Comparison of ENCODE assay signal across 9 mouse cellular contexts in the genomic region with DNA sequence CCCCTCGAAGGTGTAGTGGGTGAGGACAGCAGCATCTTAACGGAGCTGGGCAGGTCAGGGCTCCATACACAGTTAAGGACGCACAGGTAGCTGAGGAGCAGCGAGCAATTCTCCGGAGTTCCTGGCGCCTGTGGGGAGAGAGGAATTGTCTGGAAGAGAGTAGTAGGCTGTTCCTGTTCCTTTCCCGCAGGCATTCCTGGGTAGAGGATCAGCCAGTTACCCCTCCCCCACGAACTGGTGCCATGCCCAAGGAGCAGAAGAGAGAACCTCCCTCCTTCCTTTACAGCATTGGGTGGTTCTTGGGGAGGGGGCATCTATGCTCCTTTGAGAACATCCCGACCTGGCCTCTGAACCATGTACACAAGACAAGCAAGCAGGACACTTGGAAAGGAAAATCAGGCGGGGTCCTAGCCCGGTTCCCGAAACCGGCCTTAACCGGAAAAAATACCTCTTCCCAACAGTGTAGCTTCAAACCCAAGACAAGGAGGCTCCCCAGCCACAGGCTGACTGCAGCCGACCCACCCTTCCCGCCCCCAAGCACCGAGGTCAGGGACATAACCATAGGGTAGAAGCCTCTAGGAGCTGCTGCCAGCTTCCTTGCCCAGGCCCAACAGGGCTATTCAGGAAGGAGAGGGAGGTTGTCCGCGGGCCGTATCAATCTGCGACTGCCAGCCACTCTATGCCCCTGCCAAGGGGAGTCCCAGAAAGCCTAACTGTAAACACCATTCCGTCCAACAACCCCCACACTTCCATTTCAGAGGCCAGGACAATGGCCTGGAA. TPM values are rescaled to one million over a fixed set of nuclear protein-coding genes. Genes with fewer than 3 reads are reported as not detected.
DNase-seq lines count a peak whose midpoint lies in the region; ATAC-seq lines count a peak whose summit lies in the region.
"Had no signal": no experiment of that assay in that cellular context is flagged by ENCODE, and none has a peak within 500 bp of the region (broad histone marks: within the 10 kb centered on the region; RNA-seq: fewer than 3 reads in every experiment).

No protein-coding gene starts in this region.

- peak overlapping the region; percentile 44 for H3K4me3 ChIP-seq in forebrain, embryonic 11.5 days (ENCODE audit: low read depth, low read length)
- H3K4me3 ChIP-seq in kidney, embryonic 16.5 days (ENCODE audit: low read length) = peak overlapping the region; percentile 52
- H3K4me3 ChIP-seq in midbrain, embryonic 13.5 days (replicated peaks) = peak overlapping the region; percentile 54

- peak; percentile 38 for DNase-seq in kidney, adult 18-20 months
- no peak for DNase-seq in kidney, adult 9 months
- no peak for DNase-seq in forebrain, embryonic 11.5 days (ENCODE audit: low spot score)
- no peak for DNase-seq in frontal cortex, postnatal 36 days (ENCODE audit: low spot score in 2 of 2)
- no peak for DNase-seq in urinary bladder, postnatal 25 days (ENCODE audit: low spot score)

- ATAC-seq in forebrain, embryonic 11.5 days (replicated peaks; ENCODE audit: low FRiP score) = no peak
- no peak for ATAC-seq in kidney, embryonic 16.5 days (ENCODE audit: low FRiP score, low TSS enrichment)
- no peak; the same call in 1 of the 2 replicates for ATAC-seq in midbrain, embryonic 13.5 days
- ATAC-seq in erythroid progenitor cell, adult 5-6 weeks (replicated peaks; ENCODE audit: low FRiP score, poor library complexity, severe bottlenecking) = no peak

- 3% methylated on average over 22 of the region's 22 CpGs for WGBS in forebrain, embryonic 11.5 days
- WGBS in kidney, embryonic 16.5 days = 14% methylated on average over 22 of the region's 22 CpGs
- WGBS in midbrain, embryonic 13.5 days = 5% methylated on average over 22 of the region's 22 CpGs

- no peaks in the 10 kb centered on the region for H3K9me3 ChIP-seq in forebrain, embryonic 11.5 days (ENCODE audit: control insufficient read depth, low read length)
- H3K9me3 ChIP-seq in kidney, embryonic 16.5 days (ENCODE audit: low read length) = no peaks in the 10 kb centered on the region
- no peaks in the 10 kb centered on the region for H3K9me3 ChIP-seq in midbrain, embryonic 13.5 days

- no peaks in the 10 kb centered on the region for H3K36me3 ChIP-seq in forebrain, embryonic 11.5 days (ENCODE audit: control insufficient read depth, insufficient read depth, low read length)
- no peaks in the 10 kb centered on the region for H3K36me3 ChIP-seq in kidney, embryonic 16.5 days (ENCODE audit: insufficient read depth, low read length)
- no peaks in the 10 kb centered on the region for H3K36me3 ChIP-seq in midbrain, embryonic 13.5 days
- H3K36me3 ChIP-seq: G1E had no signal

- H3K27me3 ChIP-seq in forebrain, embryonic 11.5 days (ENCODE audit: control insufficient read depth, insufficient read depth, low read length) = peaks cover 48% of the 10 kb centered on the region
- peaks cover 61% of the 10 kb centered on the region for H3K27me3 ChIP-seq in kidney, embryonic 16.5 days (ENCODE audit: insufficient read depth, low read length)
- peaks cover 89% of the 10 kb centered on the region for H3K27me3 ChIP-seq in midbrain, embryonic 13.5 days

- no peak overlapping the region for H3K27ac ChIP-seq in forebrain, embryonic 11.5 days (ENCODE audit: low read depth, low read length)
- H3K27ac ChIP-seq in kidney, embryonic 16.5 days (ENCODE audit: low read length) = peak overlapping the region; percentile 36
- H3K27ac ChIP-seq in midbrain, embryonic 13.5 days = no peak overlapping the region

- H3K4me2 ChIP-seq in forebrain, embryonic 11.5 days (ENCODE audit: low read depth, low read length, severe bottlenecking) = peak overlapping the region; percentile 75
- peak overlapping the region; percentile 92 for H3K4me2 ChIP-seq in kidney, embryonic 16.5 days (replicated peaks; ENCODE audit: low read depth, low read length)
- peak overlapping the region; percentile 79 for H3K4me2 ChIP-seq in midbrain, embryonic 13.5 days (replicated peaks)

- H3K9ac ChIP-seq in forebrain, embryonic 11.5 days (ENCODE audit: low read length) = no peak overlapping the region; the same call in none of the 2 replicates
- H3K9ac ChIP-seq in kidney, embryonic 16.5 days (replicated peaks; ENCODE audit: low read length) = peak overlapping the region; percentile 66
- peak overlapping the region; percentile 76 for H3K9ac ChIP-seq in midbrain, embryonic 13.5 days (replicated peaks)

- H3K4me1 ChIP-seq in forebrain, embryonic 11.5 days (replicated peaks; ENCODE audit: control insufficient read depth, insufficient read depth, low read length) = peaks cover 53% of the 10 kb centered on the region
- peaks cover 62% of the 10 kb centered on the region for H3K4me1 ChIP-seq in kidney, embryonic 16.5 days (ENCODE audit: insufficient read depth, low read length)
- peaks cover 74% of the 10 kb centered on the region for H3K4me1 ChIP-seq in midbrain, embryonic 13.5 days (replicated peaks)

RNA-seq across cellular contexts. Expression of a gene that starts 1.6 kb away (rescaled TPM):
- polyA plus RNA-seq in forebrain, embryonic 11.5 days (2014; fragmentation: Nextera tagmentation; extraction: Ambion mirVana) = 4.8 and 5.2 TPM in 2 replicates
- 12.2 and 12.8 TPM in 2 replicates for polyA plus RNA-seq in kidney, embryonic 16.5 days (2015; fragmentation: Nextera tagmentation; extraction: Ambion mirVana)
- 6.2 and 8.1 TPM in 2 replicates for polyA plus RNA-seq in midbrain, embryonic 13.5 days (2015; fragmentation: Nextera tagmentation; extraction: Ambion mirVana)
- not detected in 2 replicates for total RNA-seq in erythroid progenitor cell, adult 5-6 weeks (2015; ENCODE audit: low replicate concordance)
- total RNA-seq in erythroid progenitor cell, adult 5-6 weeks (2017; ENCODE audit: low replicate concordance) = not detected in 2 replicates
- total RNA-seq: G1E had no signal
- polyA plus RNA-seq: G1E had no signal

RNA-seq across cellular contexts. Expression of a gene that starts 5.6 kb away (rescaled TPM):
- 0.63 TPM in 1 of 2 replicates, not detected in the other for polyA plus RNA-seq in forebrain, embryonic 11.5 days (2014; fragmentation: Nextera tagmentation; extraction: Ambion mirVana)
- not detected in 2 replicates for polyA plus RNA-seq in kidney, embryonic 16.5 days (2015; fragmentation: Nextera tagmentation; extraction: Ambion mirVana)
- not detected in 2 replicates for polyA plus RNA-seq in midbrain, embryonic 13.5 days (2015; fragmentation: Nextera tagmentation; extraction: Ambion mirVana)
- not detected in 2 replicates for total RNA-seq in erythroid progenitor cell, adult 5-6 weeks (2015; ENCODE audit: low replicate concordance)
- not detected in 2 replicates for total RNA-seq in erythroid progenitor cell, adult 5-6 weeks (2017; ENCODE audit: low replicate concordance)
- total RNA-seq: G1E had no signal
- polyA plus RNA-seq: G1E had no signal

RNA-seq across cellular contexts. Expression of a gene that starts 6.9 kb away (rescaled TPM):
- 17.8 and 18.0 TPM in 2 replicates for polyA plus RNA-seq in forebrain, embryonic 11.5 days (2014; fragmentation: Nextera tagmentation; extraction: Ambion mirVana)
- polyA plus RNA-seq in kidney, embryonic 16.5 days (2015; fragmentation: Nextera tagmentation; extraction: Ambion mirVana) = 15.0 and 15.8 TPM in 2 replicates
- polyA plus RNA-seq in midbrain, embryonic 13.5 days (2015; fragmentation: Nextera tagmentation; extraction: Ambion mirVana) = 14.9 and 15.6 TPM in 2 replicates
- total RNA-seq in erythroid progenitor cell, adult 5-6 weeks (2015; ENCODE audit: low replicate concordance) = 2.2 and 4.6 TPM in 2 replicates
- not detected in 2 replicates for total RNA-seq in erythroid progenitor cell, adult 5-6 weeks (2017; ENCODE audit: low replicate concordance)

RNA-seq across cellular contexts. Expression of a gene that starts 8.9 kb away (rescaled TPM):
- 0.64 and 0.77 TPM in 2 replicates for polyA plus RNA-seq in forebrain, embryonic 11.5 days (2014; fragmentation: Nextera tagmentation; extraction: Ambion mirVana)
- 0.62 and 0.67 TPM in 2 replicates for polyA plus RNA-seq in kidney, embryonic 16.5 days (2015; fragmentation: Nextera tagmentation; extraction: Ambion mirVana)
- polyA plus RNA-seq in midbrain, embryonic 13.5 days (2015; fragmentation: Nextera tagmentation; extraction: Ambion mirVana) = 0.17 and 0.62 TPM in 2 replicates
- total RNA-seq in erythroid progenitor cell, adult 5-6 weeks (2015; ENCODE audit: low replicate concordance) = not detected in 2 replicates
- total RNA-seq in erythroid progenitor cell, adult 5-6 weeks (2017; ENCODE audit: low replicate concordance) = not detected in 2 replicates

RNA-seq across cellular contexts. Expression of a gene that starts 14.1 kb away (rescaled TPM):
- 0.24 and 0.45 TPM in 2 replicates for polyA plus RNA-seq in forebrain, embryonic 11.5 days (2014; fragmentation: Nextera tagmentation; extraction: Ambion mirVana)
- polyA plus RNA-seq in kidney, embryonic 16.5 days (2015; fragmentation: Nextera tagmentation; extraction: Ambion mirVana) = 9.6 and 10.9 TPM in 2 replicates
- polyA plus RNA-seq in midbrain, embryonic 13.5 days (2015; fragmentation: Nextera tagmentation; extraction: Ambion mirVana) = 0.15 and 0.20 TPM in 2 replicates
- not detected in 2 replicates for total RNA-seq in erythroid progenitor cell, adult 5-6 weeks (2015; ENCODE audit: low replicate concordance)
- total RNA-seq in erythroid progenitor cell, adult 5-6 weeks (2017; ENCODE audit: low replicate concordance) = not detected in 2 replicates
- polyA plus RNA-seq: G1E had no signal
